Mouse (Mus musculus): ENCODE data around the gene Cx3cr1. TPM values are rescaled to one million over a fixed set of nuclear protein-coding genes. Genes with fewer than 3 reads are reported as not detected.

Cx3cr1 gene
- polyA plus RNA-seq, 1 experiment from 2014 or later = 8.0 TPM

DNA sequence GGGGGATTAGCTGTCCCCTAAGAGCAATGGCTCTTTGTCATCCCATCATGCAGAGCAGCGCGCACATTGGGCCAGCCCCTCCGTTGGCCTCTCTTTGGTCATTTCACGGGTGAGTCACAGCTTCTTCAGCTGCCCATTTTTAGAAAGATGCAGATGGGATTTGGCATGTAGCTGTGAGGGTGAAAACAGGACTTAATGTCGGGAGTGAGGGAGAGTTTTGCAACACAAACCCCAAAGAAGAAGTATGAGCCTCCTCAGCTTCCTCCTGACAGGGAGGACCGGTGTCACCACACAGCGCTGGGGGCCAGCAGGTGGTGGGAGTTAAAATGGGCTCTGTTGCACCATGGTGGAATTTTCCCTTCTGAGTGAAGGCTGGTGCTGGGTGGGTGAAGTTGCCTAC, 26.6 kb downstream of the Cx3cr1 start:
- 68% methylated on average over 7 of the region's 7 CpGs for WGBS
- Histone ChIP-seq H3K27ac (ENCODE audit: low read length) (no peak overlapping the region), H3K36me3 (ENCODE audit: insufficient read depth, low read length) (no peaks in the 10 kb centered on the region), H3K27me3 (replicated peaks; ENCODE audit: insufficient read depth, low read length) (no peaks in the 10 kb centered on the region), H3K9ac (replicated peaks; ENCODE audit: low read depth) (no peak overlapping the region), H3K4me2 (replicated peaks; ENCODE audit: low read depth, low read length) (no peak overlapping the region), H3K4me3 (ENCODE audit: low read depth, low read length) (no peak overlapping the region), H3K9me3 (ENCODE audit: low read length) (no peaks in the 10 kb centered on the region), H3K4me1 (ENCODE audit: insufficient read depth, low read depth, low read length) (no peaks in the 10 kb centered on the region)
- 0 out of 2 replicates have a peak, but pooled peaks have one; percentile 14 for ATAC-seq
- no peak for TF ChIP-seq CTCF (IDR thresholded peaks at IDR 0.05)
- TF ChIP-seq EP300 (IDR thresholded peaks at IDR 0.05) = no peak
- peak; percentile 24 for DNase-seq (ENCODE audit: low spot score)

DNA sequence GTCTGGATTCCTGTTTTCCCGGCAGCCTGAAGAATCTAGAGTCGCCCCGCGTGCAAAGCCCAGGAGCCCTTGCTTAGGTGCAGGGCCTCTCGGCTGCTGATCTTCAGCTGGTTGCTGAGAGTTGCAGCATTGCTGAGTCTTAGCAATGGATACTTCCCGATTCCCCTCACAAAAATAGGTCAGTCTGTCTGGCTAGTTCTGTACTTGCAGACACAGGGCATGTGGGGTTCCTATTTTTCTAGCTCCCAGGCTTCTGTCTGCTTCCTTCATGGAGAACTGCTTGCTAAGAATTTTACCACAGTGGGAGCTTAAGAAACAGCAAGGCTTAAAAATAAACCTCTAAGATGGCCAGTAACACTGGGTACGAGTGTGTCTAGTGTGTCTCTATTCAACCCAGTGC, 32.3 kb downstream of the Cx3cr1 start:
- TF ChIP-seq EP300 (IDR thresholded peaks at IDR 0.05) (no peak), CTCF (IDR thresholded peaks at IDR 0.05) (no peak)
- Histone ChIP-seq H3K36me3 (ENCODE audit: insufficient read depth, low read length) (no peaks in the 10 kb centered on the region), H3K9me3 (ENCODE audit: low read length) (no peaks in the 10 kb centered on the region), H3K9ac (replicated peaks; ENCODE audit: low read depth) (no peak overlapping the region), H3K4me1 (ENCODE audit: insufficient read depth, low read depth, low read length) (no peaks in the 10 kb centered on the region), H3K27ac (ENCODE audit: low read length) (no peak overlapping the region), H3K4me3 (ENCODE audit: low read depth, low read length) (no peak overlapping the region), H3K27me3 (replicated peaks; ENCODE audit: insufficient read depth, low read length) (no peaks in the 10 kb centered on the region), H3K4me2 (replicated peaks; ENCODE audit: low read depth, low read length) (no peak overlapping the region)
- no peak for ATAC-seq
- no peak for DNase-seq (ENCODE audit: low spot score)
- 75% methylated on average over 7 of the region's 7 CpGs for WGBS

DNA sequence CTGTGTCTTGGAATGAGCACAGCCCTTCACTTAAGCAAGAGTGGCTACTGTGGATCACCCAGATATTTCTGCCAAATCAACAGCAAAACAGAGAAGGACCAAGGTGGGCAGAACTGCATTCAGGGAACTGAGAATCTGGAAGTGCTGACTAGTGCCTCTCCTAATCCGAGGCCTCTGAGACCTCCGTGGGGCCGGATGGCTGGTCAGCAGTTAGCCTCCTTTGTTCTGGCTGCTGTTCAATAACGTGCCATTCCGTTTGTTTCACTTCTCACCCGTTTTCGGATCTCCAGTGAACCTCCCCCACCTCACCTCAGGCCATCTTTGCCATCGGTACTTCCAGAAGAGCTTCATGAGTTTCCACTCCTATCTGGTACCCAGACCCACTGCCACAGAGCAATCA, 35.3 kb downstream of the Cx3cr1 start:
- no peak overlapping the region for H3K4me2 ChIP-seq (replicated peaks; ENCODE audit: low read depth, low read length)
- no peak overlapping the region for H3K27ac ChIP-seq (ENCODE audit: low read length)
- no peak for DNase-seq (ENCODE audit: low spot score)
- H3K9ac ChIP-seq (replicated peaks; ENCODE audit: low read depth) = no peak overlapping the region
- no peaks in the 10 kb centered on the region for H3K27me3 ChIP-seq (replicated peaks; ENCODE audit: insufficient read depth, low read length)
- WGBS = 76% methylated on average over 8 of the region's 8 CpGs
- ATAC-seq = no peak
- no peaks in the 10 kb centered on the region for H3K9me3 ChIP-seq (ENCODE audit: low read length)
- H3K4me3 ChIP-seq (ENCODE audit: low read depth, low read length) = no peak overlapping the region
- no peaks in the 10 kb centered on the region for H3K36me3 ChIP-seq (ENCODE audit: insufficient read depth, low read length)
- no peaks in the 10 kb centered on the region for H3K4me1 ChIP-seq (ENCODE audit: insufficient read depth, low read depth, low read length)
- no peak for TF ChIP-seq CTCF (IDR thresholded peaks at IDR 0.05)
- no peak for TF ChIP-seq EP300 (IDR thresholded peaks at IDR 0.05)

DNA sequence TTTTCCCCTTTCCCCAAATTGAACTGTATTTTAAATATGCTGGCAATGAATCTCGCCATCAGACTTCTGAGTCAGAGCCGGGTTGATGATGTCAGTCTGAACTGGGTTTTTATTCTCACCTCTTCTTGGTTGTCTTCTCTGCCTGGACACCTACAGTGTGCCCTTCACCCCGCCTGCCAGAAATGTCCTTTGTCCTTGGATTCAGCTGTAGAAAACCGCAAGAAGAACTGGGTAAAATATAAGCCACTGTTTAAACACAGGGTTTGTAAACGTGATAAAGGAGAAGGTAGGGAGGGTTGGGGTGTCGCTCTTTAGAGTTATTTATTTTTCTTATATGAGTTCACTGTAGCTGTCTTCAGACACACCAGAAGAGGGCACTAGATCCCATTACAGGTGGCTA, 37.0 kb downstream of the Cx3cr1 start:
- Histone ChIP-seq H3K9ac (replicated peaks; ENCODE audit: low read depth) (no peak overlapping the region), H3K36me3 (ENCODE audit: insufficient read depth, low read length) (no peaks in the 10 kb centered on the region), H3K27me3 (replicated peaks; ENCODE audit: insufficient read depth, low read length) (no peaks in the 10 kb centered on the region), H3K4me2 (replicated peaks; ENCODE audit: low read depth, low read length) (no peak overlapping the region), H3K4me1 (ENCODE audit: insufficient read depth, low read depth, low read length) (no peaks in the 10 kb centered on the region), H3K4me3 (ENCODE audit: low read depth, low read length) (no peak overlapping the region), H3K9me3 (ENCODE audit: low read length) (no peaks in the 10 kb centered on the region), H3K27ac (ENCODE audit: low read length) (no peak overlapping the region)
- WGBS = 50% methylated on average over 6 of the region's 6 CpGs
- DNase-seq (ENCODE audit: low spot score) (no peak), ATAC-seq (no peak)
- TF ChIP-seq EP300 (IDR thresholded peaks at IDR 0.05) = no peak
- TF ChIP-seq CTCF (IDR thresholded peaks at IDR 0.05) = no peak

DNA sequence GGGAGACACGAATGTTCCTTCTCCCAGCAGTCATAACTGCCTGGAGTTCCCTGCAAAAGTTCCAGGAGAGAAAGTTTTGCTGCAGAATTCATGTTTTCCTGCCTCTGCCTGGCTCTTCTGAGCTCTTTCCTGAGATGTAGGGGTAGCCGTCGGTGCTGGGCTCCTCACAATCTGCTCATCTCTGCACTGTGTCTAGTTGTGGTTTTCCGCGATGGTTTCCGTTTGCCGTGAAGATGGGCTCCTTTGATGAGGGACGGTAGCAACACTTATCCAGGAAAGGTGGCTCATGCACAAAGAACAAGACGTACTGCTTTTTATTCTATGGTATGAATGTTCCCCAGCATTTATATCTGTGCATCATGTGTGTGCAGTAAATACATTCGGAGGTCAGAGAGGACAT, 39.3 kb downstream of the Cx3cr1 start:
- WGBS = 71% methylated on average over 10 of the region's 10 CpGs
- TF ChIP-seq CTCF (IDR thresholded peaks at IDR 0.05) (no peak), EP300 (IDR thresholded peaks at IDR 0.05) (no peak)
- Histone ChIP-seq H3K9ac (replicated peaks; ENCODE audit: low read depth) (no peak overlapping the region), H3K4me2 (replicated peaks; ENCODE audit: low read depth, low read length) (no peak overlapping the region), H3K4me3 (ENCODE audit: low read depth, low read length) (no peak overlapping the region), H3K4me1 (ENCODE audit: insufficient read depth, low read depth, low read length) (no peaks in the 10 kb centered on the region), H3K36me3 (ENCODE audit: insufficient read depth, low read length) (no peaks in the 10 kb centered on the region), H3K9me3 (ENCODE audit: low read length) (no peaks in the 10 kb centered on the region), H3K27ac (ENCODE audit: low read length) (no peak overlapping the region), H3K27me3 (replicated peaks; ENCODE audit: insufficient read depth, low read length) (no peaks in the 10 kb centered on the region)
- no peak for DNase-seq (ENCODE audit: low spot score)
- ATAC-seq = no peak

DNA sequence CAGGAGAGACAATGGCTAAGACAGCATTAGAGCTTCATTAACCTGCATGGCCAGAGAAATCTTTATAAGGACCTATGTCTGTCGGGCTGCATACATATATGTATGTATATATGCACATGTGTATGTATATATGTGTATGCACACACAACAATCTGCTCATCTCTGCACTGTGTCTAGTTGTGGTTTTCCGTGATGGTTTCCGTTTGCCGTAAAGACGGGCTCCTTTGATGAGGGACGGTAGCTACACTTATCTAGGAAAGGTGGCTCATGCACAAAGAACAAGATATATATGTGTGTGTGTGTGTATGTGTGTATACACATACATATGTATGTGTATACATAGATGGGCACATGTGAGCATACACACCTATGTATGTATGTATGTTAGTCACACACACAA, 39.8 kb downstream of the Cx3cr1 start:
- no peak overlapping the region for H3K27ac ChIP-seq (ENCODE audit: low read length)
- H3K36me3 ChIP-seq (ENCODE audit: insufficient read depth, low read length) = no peaks in the 10 kb centered on the region
- no peak overlapping the region for H3K9ac ChIP-seq (replicated peaks; ENCODE audit: low read depth)
- no peak for TF ChIP-seq CTCF (IDR thresholded peaks at IDR 0.05)
- TF ChIP-seq EP300 (IDR thresholded peaks at IDR 0.05) = no peak
- H3K9me3 ChIP-seq (ENCODE audit: low read length) = no peaks in the 10 kb centered on the region
- DNase-seq (ENCODE audit: low spot score) = no peak
- no peaks in the 10 kb centered on the region for H3K27me3 ChIP-seq (replicated peaks; ENCODE audit: insufficient read depth, low read length)
- no peak overlapping the region for H3K4me3 ChIP-seq (ENCODE audit: low read depth, low read length)
- H3K4me2 ChIP-seq (replicated peaks; ENCODE audit: low read depth, low read length) = no peak overlapping the region
- H3K4me1 ChIP-seq (ENCODE audit: insufficient read depth, low read depth, low read length) = no peaks in the 10 kb centered on the region
- no peak for ATAC-seq
- 90% methylated on average over 6 of the region's 6 CpGs for WGBS

Measured in lung, postnatal 0 days (tissue).